Comparison of ENCODE assay signal across 10 mouse cellular contexts in the genomic region with DNA sequence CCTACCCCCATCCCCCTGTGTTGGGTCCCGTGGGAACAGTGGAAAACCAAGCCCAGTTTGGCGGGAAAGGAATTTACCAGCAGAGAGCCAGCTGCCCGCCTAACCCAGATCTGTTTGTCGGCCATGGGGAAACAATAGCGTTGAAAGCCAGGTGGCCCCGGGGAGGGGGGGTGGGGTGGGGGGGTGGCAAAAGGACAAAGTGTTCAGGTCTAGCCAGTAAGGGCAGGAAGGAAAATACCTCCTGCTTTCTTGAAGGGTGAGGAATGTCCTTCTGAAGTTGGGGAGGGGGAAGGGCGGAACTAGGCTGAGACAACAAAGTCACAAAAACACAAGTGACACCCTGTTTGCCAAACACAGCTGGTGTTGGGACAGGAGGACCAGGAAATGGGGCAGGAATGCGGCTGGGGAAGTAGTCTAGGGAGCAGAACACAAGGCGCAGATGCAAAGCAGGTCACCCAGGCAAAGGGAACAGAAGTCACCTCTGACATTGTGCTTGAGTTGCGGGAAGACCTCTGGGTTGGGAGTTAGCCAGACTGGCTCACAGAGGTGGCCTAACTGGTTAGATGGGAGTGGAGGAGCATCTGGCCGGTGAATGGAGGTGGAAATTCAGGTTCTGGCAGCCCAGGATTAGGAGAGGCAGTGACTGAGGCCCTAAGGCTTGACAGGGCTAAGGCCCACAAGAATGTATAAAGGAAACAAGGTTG. TPM values are rescaled to one million over a fixed set of nuclear protein-coding genes. Genes with fewer than 3 reads are reported as not detected.
DNase-seq lines count a peak whose midpoint lies in the region; ATAC-seq and TF ChIP-seq lines count a peak whose summit lies in the region.
"Had no signal": no experiment of that assay in that cellular context is flagged by ENCODE, and none has a peak within 500 bp of the region (broad histone marks: within the 10 kb centered on the region; RNA-seq: fewer than 3 reads in every experiment).

No protein-coding gene starts in this region.

- no peaks in the 10 kb centered on the region for H3K27me3 ChIP-seq in forebrain, embryonic 13.5 days
- H3K27me3 ChIP-seq in forebrain, embryonic 15.5 days, result no peaks in the 10 kb centered on the region
- no peaks in the 10 kb centered on the region for H3K27me3 ChIP-seq in intestine, embryonic 16.5 days (replicated peaks; ENCODE audit: control insufficient read depth, insufficient read depth, low read length)
- no peaks in the 10 kb centered on the region for H3K27me3 ChIP-seq in lung, postnatal 0 days (replicated peaks; ENCODE audit: insufficient read depth, low read length)
- no peaks in the 10 kb centered on the region for H3K27me3 ChIP-seq in neural tube, embryonic 15.5 days (replicated peaks)
- H3K27me3 ChIP-seq: CH12.LX; hindbrain, embryonic 15.5 days had no signal

- no peak for TF ChIP-seq CTCF in lung, postnatal 0 days (IDR thresholded peaks at IDR 0.05)

- H3K9ac ChIP-seq in forebrain, embryonic 13.5 days, result no peak overlapping the region
- H3K9ac ChIP-seq in forebrain, embryonic 15.5 days (replicated peaks), result no peak overlapping the region
- no peak overlapping the region for H3K9ac ChIP-seq in intestine, embryonic 16.5 days (ENCODE audit: low read depth, low read length)
- H3K9ac ChIP-seq in lung, postnatal 0 days (replicated peaks; ENCODE audit: low read depth), result no peak overlapping the region
- no peak overlapping the region for H3K9ac ChIP-seq in neural tube, embryonic 15.5 days (replicated peaks)
- H3K9ac ChIP-seq: hindbrain, embryonic 15.5 days had no signal

- peak; percentile 17; the same call in 1 of the 2 replicates for ATAC-seq in forebrain, embryonic 13.5 days
- no peak for ATAC-seq in forebrain, embryonic 15.5 days (replicated peaks)
- ATAC-seq in intestine, embryonic 16.5 days, result peak; percentile 68
- ATAC-seq in lung, postnatal 0 days, result peak; percentile 88
- ATAC-seq in neural tube, embryonic 15.5 days (ENCODE audit: low FRiP score), result no peak

- H3K4me2 ChIP-seq in forebrain, embryonic 13.5 days, result no peak overlapping the region
- H3K4me2 ChIP-seq in forebrain, embryonic 15.5 days (replicated peaks), result no peak overlapping the region
- H3K4me2 ChIP-seq in intestine, embryonic 16.5 days (ENCODE audit: low read depth, low read length), result no peak overlapping the region
- no peak overlapping the region for H3K4me2 ChIP-seq in lung, postnatal 0 days (replicated peaks; ENCODE audit: low read depth, low read length)
- no peak overlapping the region for H3K4me2 ChIP-seq in neural tube, embryonic 15.5 days
- H3K4me2 ChIP-seq: hindbrain, embryonic 15.5 days had no signal

- WGBS in forebrain, embryonic 13.5 days, result 39% methylated on average over 11 of the region's 11 CpGs
- 40% methylated on average over 11 of the region's 11 CpGs for WGBS in forebrain, embryonic 15.5 days
- WGBS in intestine, embryonic 16.5 days, result 35% methylated on average over 11 of the region's 11 CpGs
- 27% methylated on average over 11 of the region's 11 CpGs for WGBS in lung, postnatal 0 days
- WGBS in neural tube, embryonic 15.5 days, result 45% methylated on average over 11 of the region's 11 CpGs

- no peaks in the 10 kb centered on the region for H3K9me3 ChIP-seq in forebrain, embryonic 13.5 days (replicated peaks)
- H3K9me3 ChIP-seq in forebrain, embryonic 15.5 days, result no peaks in the 10 kb centered on the region
- no peaks in the 10 kb centered on the region for H3K9me3 ChIP-seq in intestine, embryonic 16.5 days (ENCODE audit: control insufficient read depth, low read length)
- no peaks in the 10 kb centered on the region for H3K9me3 ChIP-seq in lung, postnatal 0 days (ENCODE audit: low read length)
- no peaks in the 10 kb centered on the region for H3K9me3 ChIP-seq in neural tube, embryonic 15.5 days (replicated peaks)
- H3K9me3 ChIP-seq: hindbrain, embryonic 15.5 days had no signal

- H3K4me1 ChIP-seq in forebrain, embryonic 13.5 days, result peaks cover 7% of the 10 kb centered on the region
- H3K4me1 ChIP-seq in forebrain, embryonic 15.5 days, result no peaks in the 10 kb centered on the region
- peaks cover 11% of the 10 kb centered on the region for H3K4me1 ChIP-seq in intestine, embryonic 16.5 days (ENCODE audit: control insufficient read depth, insufficient read depth, low read length)
- no peaks in the 10 kb centered on the region for H3K4me1 ChIP-seq in lung, postnatal 0 days (ENCODE audit: insufficient read depth, low read depth, low read length)
- H3K4me1 ChIP-seq in neural tube, embryonic 15.5 days, result no peaks in the 10 kb centered on the region

- TF ChIP-seq EP300 in lung, postnatal 0 days (IDR thresholded peaks at IDR 0.05), result peak; percentile 82

- H3K27ac ChIP-seq in forebrain, embryonic 13.5 days, result peak overlapping the region; percentile 20; the same call in 1 of the 2 replicates
- H3K27ac ChIP-seq in forebrain, embryonic 15.5 days (replicated peaks), result no peak overlapping the region
- H3K27ac ChIP-seq in intestine, embryonic 16.5 days (ENCODE audit: low read length), result peak overlapping the region; percentile 46; the same call in 1 of the 2 replicates
- peak overlapping the region; percentile 51 for H3K27ac ChIP-seq in lung, postnatal 0 days (ENCODE audit: low read length)
- H3K27ac ChIP-seq in neural tube, embryonic 15.5 days (replicated peaks), result no peak overlapping the region
- H3K27ac ChIP-seq: hindbrain, embryonic 15.5 days had no signal

- peak; percentile 70 for DNase-seq in embryo, embryonic 9.5 days (ENCODE audit: extremely low spot score)
- DNase-seq in lung, postnatal 0 days (ENCODE audit: low spot score), result peak; percentile 91
- no peak for DNase-seq in right cerebral cortex, postnatal 25 days
- DNase-seq in spleen, adult 12 weeks (ENCODE audit: low spot score), result no peak

- H3K4me3 ChIP-seq in forebrain, embryonic 13.5 days, result no peak overlapping the region
- no peak overlapping the region for H3K4me3 ChIP-seq in forebrain, embryonic 15.5 days
- H3K4me3 ChIP-seq in intestine, embryonic 16.5 days (ENCODE audit: low read length), result no peak overlapping the region
- no peak overlapping the region for H3K4me3 ChIP-seq in lung, postnatal 0 days (ENCODE audit: low read depth, low read length)
- H3K4me3 ChIP-seq in neural tube, embryonic 15.5 days (replicated peaks), result no peak overlapping the region
- H3K4me3 ChIP-seq: hindbrain, embryonic 15.5 days had no signal

- peaks cover 3% of the 10 kb centered on the region; the same call in 1 of the 2 replicates for H3K36me3 ChIP-seq in forebrain, embryonic 13.5 days (ENCODE audit: poor library complexity, severe bottlenecking)
- H3K36me3 ChIP-seq in forebrain, embryonic 15.5 days, result no peaks in the 10 kb centered on the region
- no peaks in the 10 kb centered on the region for H3K36me3 ChIP-seq in intestine, embryonic 16.5 days (ENCODE audit: control insufficient read depth, insufficient read depth, low read length)
- no peaks in the 10 kb centered on the region for H3K36me3 ChIP-seq in lung, postnatal 0 days (ENCODE audit: insufficient read depth, low read length)
- H3K36me3 ChIP-seq in neural tube, embryonic 15.5 days, result no peaks in the 10 kb centered on the region
- H3K36me3 ChIP-seq: hindbrain, embryonic 15.5 days had no signal

RNA-seq across cellular contexts. Expression of gene Mthfd1l, which starts 31.7 kb away (rescaled TPM):
- 5.2 and 6.4 TPM in 2 replicates for polyA plus RNA-seq in forebrain, embryonic 13.5 days (2015; fragmentation: Nextera tagmentation; extraction: Ambion mirVana)
- polyA plus RNA-seq in forebrain, embryonic 15.5 days (2015; fragmentation: Nextera tagmentation; extraction: Ambion mirVana), result 3.6 and 3.7 TPM in 2 replicates
- polyA plus RNA-seq in intestine, embryonic 16.5 days (2015; fragmentation: Nextera tagmentation; extraction: Ambion mirVana), result 17.6 and 18.4 TPM in 2 replicates
- polyA plus RNA-seq in lung, postnatal 0 days (2015; fragmentation: Nextera tagmentation; extraction: Ambion mirVana), result 3.0 and 3.7 TPM in 2 replicates
- 6.7 and 9.9 TPM in 2 replicates for polyA plus RNA-seq in neural tube, embryonic 15.5 days (2015; fragmentation: Nextera tagmentation; extraction: Ambion mirVana)

Comparison
In these comparisons a context has a peak if more than half of its experiments do, and no peak if none do; other contexts are left out.
1. ATAC-seq: peak in forebrain, embryonic 13.5 days (single experiment), intestine, embryonic 16.5 days (single experiment) and lung, postnatal 0 days (single experiment); none in forebrain, embryonic 15.5 days (single experiment) and neural tube, embryonic 15.5 days (single experiment).
2. H3K27ac ChIP-seq: peak in forebrain, embryonic 13.5 days (single experiment), intestine, embryonic 16.5 days (single experiment) and lung, postnatal 0 days (single experiment); none in forebrain, embryonic 15.5 days (single experiment) and neural tube, embryonic 15.5 days (single experiment).
3. DNase-seq: peak in embryo, embryonic 9.5 days (single experiment) and lung, postnatal 0 days (single experiment); none in right cerebral cortex, postnatal 25 days (single experiment) and spleen, adult 12 weeks (single experiment).